Mouse (Mus musculus): Measurements from ENCODE around the gene Cux1. TPM values are rescaled to one million over a fixed set of nuclear protein-coding genes. Genes with fewer than 3 reads are reported as not detected.

The Cux1 gene
- polyA plus RNA-seq, 1 experiment from 2014 or later, result 79.8 TPM

DNA sequence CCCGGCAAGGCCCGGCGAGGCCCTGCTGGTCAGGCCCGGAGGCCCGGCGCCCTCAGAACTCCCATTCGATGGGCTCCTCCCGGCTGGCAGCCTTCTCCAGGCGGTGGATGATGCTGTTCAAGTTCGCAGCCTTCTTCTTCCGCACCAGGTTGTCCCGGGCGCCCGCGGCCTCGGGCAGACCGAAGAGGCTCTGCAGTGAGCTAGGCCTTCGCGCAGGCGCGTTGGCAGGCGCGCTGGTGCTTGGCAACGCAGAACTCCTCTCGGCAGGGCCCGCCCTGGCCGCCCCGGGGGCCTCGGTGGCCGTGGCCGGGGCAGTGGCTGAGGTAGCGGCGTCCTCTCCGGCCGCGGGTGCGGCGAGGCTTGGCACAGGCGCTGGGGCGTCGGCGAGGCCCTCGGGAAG lies 292.6 kb downstream of the Cux1 start:
- H3K9ac ChIP-seq, result 0 out of 2 replicates have a peak overlapping the region, but pooled peaks have one; percentile 27
- H3K27me3 ChIP-seq, result no peaks in the 10 kb centered on the region
- H3K4me2 ChIP-seq (replicated peaks), result no peak overlapping the region
- no peaks in the 10 kb centered on the region for H3K9me3 ChIP-seq
- no peak overlapping the region for H3K4me3 ChIP-seq
- H3K4me1 ChIP-seq, result no peaks in the 10 kb centered on the region
- WGBS, result 89% methylated on average over 43 of the region's 43 CpGs
- H3K36me3 ChIP-seq, result peaks cover 63% of the 10 kb centered on the region
- H3K27ac ChIP-seq, result 0 out of 2 replicates have a peak overlapping the region, but pooled peaks have one; percentile 1
- no peak for ATAC-seq (ENCODE audit: insufficient number of reproducible peaks, insufficient read depth, low FRiP score, low TSS enrichment)

DNA sequence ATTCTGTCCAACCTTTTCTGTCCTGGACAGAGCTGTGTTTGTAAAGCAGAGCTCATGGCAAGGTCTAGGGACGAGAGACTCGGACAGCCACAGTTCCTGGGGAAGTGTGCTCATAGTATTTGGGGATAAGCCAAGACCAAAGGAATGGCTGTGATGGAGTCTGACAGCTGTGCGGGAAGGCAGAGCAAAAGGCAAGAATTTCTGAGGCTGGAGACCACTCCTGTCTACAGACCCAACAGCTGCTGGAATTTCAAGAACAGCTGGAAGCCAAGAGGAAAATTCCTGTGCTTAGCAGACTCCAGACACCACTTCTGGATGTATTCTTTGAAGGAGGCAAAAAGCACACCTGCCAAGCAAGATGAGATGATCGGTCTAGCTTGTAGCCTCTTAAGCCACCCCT lies 297.4 kb downstream of the Cux1 start:
- Histone ChIP-seq H3K9me3 (no peaks in the 10 kb centered on the region), H3K27me3 (no peaks in the 10 kb centered on the region), H3K4me2 (replicated peaks) (no peak overlapping the region), H3K9ac (no peak overlapping the region), H3K4me3 (no peak overlapping the region), H3K27ac (peak overlapping the region; percentile 37; the same call in 1 of the 2 replicates), H3K36me3 (peaks cover 20% of the 10 kb centered on the region), H3K4me1 (no peaks in the 10 kb centered on the region)
- ATAC-seq (ENCODE audit: insufficient number of reproducible peaks, insufficient read depth, low FRiP score, low TSS enrichment), result peak; percentile 41; the same call in 1 of the 2 replicates
- WGBS, result 74% methylated on average over 4 of the region's 4 CpGs

DNA sequence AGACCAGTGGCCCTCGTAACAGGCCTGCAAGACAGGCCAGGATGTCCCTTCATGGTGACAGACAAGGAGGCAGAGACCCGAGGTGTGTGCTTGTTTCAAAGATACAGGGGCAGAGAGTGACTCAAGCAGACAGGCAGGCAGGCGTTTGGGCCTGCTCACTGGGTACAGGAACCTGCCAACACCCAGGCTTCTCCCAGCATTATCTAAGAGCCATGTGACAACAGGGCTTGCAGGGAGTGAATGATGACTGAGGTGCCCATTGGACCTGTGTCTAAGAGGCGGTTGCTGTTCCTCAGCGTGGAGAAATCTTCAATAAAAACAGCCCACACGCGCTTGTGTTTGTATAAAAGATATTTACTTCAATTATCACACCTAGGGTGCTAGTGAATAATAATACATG lies 301.2 kb downstream of the Cux1 start:
- H3K4me2 ChIP-seq (replicated peaks), result no peak overlapping the region
- H3K27me3 ChIP-seq, result no peaks in the 10 kb centered on the region
- H3K4me3 ChIP-seq, result no peak overlapping the region
- H3K27ac ChIP-seq, result no peak overlapping the region
- ATAC-seq (ENCODE audit: insufficient number of reproducible peaks, insufficient read depth, low FRiP score, low TSS enrichment), result no peak
- no peaks in the 10 kb centered on the region for H3K9me3 ChIP-seq
- H3K9ac ChIP-seq, result no peak overlapping the region
- H3K36me3 ChIP-seq, result no peaks in the 10 kb centered on the region
- H3K4me1 ChIP-seq, result no peaks in the 10 kb centered on the region
- WGBS, result 79% methylated on average over 7 of the region's 7 CpGs

DNA sequence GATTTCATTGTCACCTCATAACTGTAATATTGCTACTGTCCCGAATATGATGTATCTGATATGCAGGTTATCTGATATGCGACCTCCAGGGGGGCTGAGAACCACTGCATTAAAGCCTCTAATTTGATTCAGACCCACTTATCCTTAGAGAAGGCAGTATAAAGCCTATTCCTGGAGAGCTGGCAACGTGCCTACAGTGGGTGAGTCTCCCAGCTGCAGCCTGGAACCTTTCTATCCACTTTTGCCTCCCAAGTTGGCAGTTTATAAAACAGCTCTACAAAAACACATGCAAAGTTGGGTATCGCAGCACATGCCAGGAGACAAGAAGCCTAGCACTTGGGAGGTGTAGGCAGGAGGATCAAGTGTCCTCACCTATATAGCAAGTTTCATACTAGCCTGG lies 303.9 kb downstream of the Cux1 start:
- H3K36me3 ChIP-seq, result no peaks in the 10 kb centered on the region
- no peak overlapping the region for H3K4me2 ChIP-seq (replicated peaks)
- H3K4me1 ChIP-seq, result no peaks in the 10 kb centered on the region
- ATAC-seq (ENCODE audit: insufficient number of reproducible peaks, insufficient read depth, low FRiP score, low TSS enrichment), result no peak
- H3K27ac ChIP-seq, result no peak overlapping the region
- H3K9ac ChIP-seq, result no peak overlapping the region
- H3K27me3 ChIP-seq, result no peaks in the 10 kb centered on the region
- H3K4me3 ChIP-seq, result no peak overlapping the region
- WGBS, result 76% methylated on average over 4 of the region's 4 CpGs
- no peaks in the 10 kb centered on the region for H3K9me3 ChIP-seq

DNA sequence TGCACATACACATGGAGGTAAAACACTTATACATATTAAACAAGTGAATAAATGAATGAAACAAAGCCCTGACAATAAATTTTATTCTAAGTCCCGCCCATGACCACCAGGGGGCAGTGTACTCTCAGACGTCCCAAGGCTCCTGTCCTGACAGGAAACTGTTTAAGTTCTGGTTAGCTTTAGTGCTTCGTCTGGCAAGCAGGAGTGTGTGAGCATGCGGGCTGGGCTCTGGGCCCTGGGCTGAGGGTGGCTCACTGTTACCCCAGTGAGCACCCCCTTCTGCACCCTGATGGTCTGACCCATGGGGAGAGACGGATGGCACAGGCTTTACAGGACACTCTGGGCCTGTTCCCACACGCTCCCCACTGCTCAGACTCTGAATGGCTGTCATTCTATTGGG lies 308.4 kb downstream of the Cux1 start:
- Histone ChIP-seq H3K4me1 (no peaks in the 10 kb centered on the region), H3K27ac (no peak overlapping the region), H3K36me3 (0 out of 2 replicates have a peak, but pooled peaks cover 3% of the 10 kb centered on the region), H3K9ac (no peak overlapping the region), H3K9me3 (no peaks in the 10 kb centered on the region), H3K27me3 (no peaks in the 10 kb centered on the region), H3K4me2 (replicated peaks) (no peak overlapping the region), H3K4me3 (no peak overlapping the region)
- no peak for ATAC-seq (ENCODE audit: insufficient number of reproducible peaks, insufficient read depth, low FRiP score, low TSS enrichment)
- 33% methylated on average over 6 of the region's 6 CpGs for WGBS

DNA sequence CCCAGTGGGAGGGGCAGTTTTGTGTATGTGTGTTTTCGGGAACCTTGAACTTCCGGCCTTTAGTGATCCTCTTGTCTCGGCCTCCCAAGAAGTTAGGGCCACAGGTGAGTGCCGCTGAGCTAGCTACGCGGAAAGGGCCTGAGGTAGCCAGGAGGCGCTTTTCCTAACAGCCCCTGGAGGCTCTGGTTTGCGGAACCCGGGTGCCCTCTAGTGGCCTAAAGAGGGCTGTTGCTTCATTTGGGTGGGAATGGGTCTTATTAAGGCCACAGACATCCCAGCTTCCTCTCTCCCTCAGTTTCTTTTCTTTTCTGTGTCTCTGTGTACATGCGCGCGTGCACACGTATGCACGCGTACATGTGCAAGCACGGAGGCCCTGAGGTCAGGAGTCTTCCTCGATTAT lies 314.4 kb downstream of the Cux1 start:
- H3K4me3 ChIP-seq, result no peak overlapping the region
- no peaks in the 10 kb centered on the region for H3K4me1 ChIP-seq
- WGBS, result 7% methylated on average over 17 of the region's 17 CpGs
- no peak overlapping the region for H3K27ac ChIP-seq
- H3K27me3 ChIP-seq, result no peaks in the 10 kb centered on the region
- H3K9me3 ChIP-seq, result no peaks in the 10 kb centered on the region
- H3K4me2 ChIP-seq (replicated peaks), result no peak overlapping the region
- no peak for ATAC-seq (ENCODE audit: insufficient number of reproducible peaks, insufficient read depth, low FRiP score, low TSS enrichment)
- H3K9ac ChIP-seq, result no peak overlapping the region
- H3K36me3 ChIP-seq, result peaks cover 10% of the 10 kb centered on the region; the same call in 1 of the 2 replicates

DNA sequence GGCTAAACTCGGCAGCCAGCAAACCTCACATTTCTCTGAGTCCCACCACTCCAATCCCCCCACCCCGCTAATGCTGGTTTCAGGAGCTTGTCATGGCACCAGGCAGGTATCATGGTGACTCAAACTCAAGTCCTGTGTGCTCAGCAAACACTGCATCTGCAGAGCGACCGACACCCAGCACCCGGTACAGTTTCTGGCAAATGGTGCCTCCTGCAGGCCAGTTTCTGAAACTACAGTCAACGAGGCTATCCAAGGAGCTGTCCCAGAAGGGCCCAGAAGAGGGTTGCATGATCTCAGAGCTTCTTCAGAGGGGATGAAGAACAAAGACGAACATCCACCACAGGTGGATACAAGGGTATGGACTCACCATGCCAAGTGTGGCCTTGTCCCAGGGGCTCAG lies 316.3 kb downstream of the Cux1 start:
- no peak for ATAC-seq (ENCODE audit: insufficient number of reproducible peaks, insufficient read depth, low FRiP score, low TSS enrichment)
- H3K9me3 ChIP-seq, result no peaks in the 10 kb centered on the region
- no peak overlapping the region for H3K4me2 ChIP-seq (replicated peaks)
- H3K36me3 ChIP-seq, result peaks cover 6% of the 10 kb centered on the region; the same call in 1 of the 2 replicates
- H3K27ac ChIP-seq, result no peak overlapping the region
- WGBS, result 43% methylated on average over 7 of the region's 7 CpGs
- H3K4me3 ChIP-seq, result no peak overlapping the region
- H3K27me3 ChIP-seq, result no peaks in the 10 kb centered on the region
- no peak overlapping the region for H3K9ac ChIP-seq
- no peaks in the 10 kb centered on the region for H3K4me1 ChIP-seq

DNA sequence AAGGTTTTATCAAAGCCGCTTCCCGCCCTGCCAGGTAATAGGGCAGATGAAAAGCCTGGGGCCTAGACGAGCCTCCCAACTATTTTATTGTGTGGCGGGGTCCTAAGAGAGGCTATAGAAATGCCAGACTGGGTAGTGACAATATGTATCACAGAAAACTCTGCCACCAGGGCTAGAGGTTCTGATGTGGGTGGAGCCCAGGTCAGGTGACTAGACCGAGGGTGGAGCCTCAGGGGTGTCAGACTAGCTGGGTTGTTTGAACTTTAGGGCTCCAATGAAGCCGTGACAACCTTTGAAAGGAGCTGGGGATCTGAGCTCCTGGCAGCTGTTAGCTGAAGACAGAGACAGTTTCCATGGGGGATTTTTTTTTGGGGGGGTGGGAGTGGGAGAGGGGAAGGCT lies 318.8 kb downstream of the Cux1 start:
- WGBS, result 66% methylated on average over 6 of the region's 6 CpGs

DNA sequence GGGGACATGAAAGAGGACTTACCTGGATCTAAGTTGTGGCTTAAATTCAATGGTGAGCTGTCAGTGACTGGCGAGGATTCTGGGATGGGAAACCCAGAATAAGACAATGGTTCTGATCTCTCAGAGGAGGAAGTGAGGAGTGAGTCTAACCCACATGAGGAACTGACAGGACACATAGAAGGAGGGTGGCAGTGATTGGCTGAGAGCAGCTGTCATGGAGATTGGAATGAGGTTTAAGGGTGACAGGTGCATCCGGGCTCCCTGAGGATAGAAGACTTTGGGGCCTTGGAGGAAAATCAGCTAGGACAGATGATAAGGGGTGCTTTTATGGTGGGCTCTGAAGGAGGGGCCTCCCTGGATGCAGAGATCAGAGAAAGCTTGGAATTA lies 320.8 kb downstream of the Cux1 start, which contains the start of gene Sh2b2:
TSS of gene Sh2b2 (minus strand) at position 105 of the 387 bp plus-strand sequence.
- WGBS, result 86% methylated on average over 2 of the region's 2 CpGs
- no peak within 1 kb of the TSS; the same call in 1 of the 2 replicates for H3K27ac ChIP-seq
- H3K4me1 ChIP-seq, result peaks cover 15% of the 10 kb centered on the region
- peak within 1 kb of the TSS; percentile 83 for H3K4me3 ChIP-seq
- ATAC-seq (ENCODE audit: insufficient number of reproducible peaks, insufficient read depth, low FRiP score, low TSS enrichment), result no peak
- H3K4me2 ChIP-seq (replicated peaks), result peak within 1 kb of the TSS; percentile 88
- no peaks in the 10 kb centered on the region for H3K9me3 ChIP-seq
- no peaks in the 10 kb centered on the region for H3K36me3 ChIP-seq
- no peaks in the 10 kb centered on the region for H3K27me3 ChIP-seq
- H3K9ac ChIP-seq, result peak within 1 kb of the TSS; percentile 59; the same call in 1 of the 2 replicates

More for the DNA sequence above, 318.8 kb downstream of the Cux1 start:
- no peak overlapping the region for H3K4me2 ChIP-seq (replicated peaks)
- no peaks in the 10 kb centered on the region for H3K9me3 ChIP-seq
- no peak overlapping the region; the same call in 1 of the 2 replicates for H3K27ac ChIP-seq
- ATAC-seq (ENCODE audit: insufficient number of reproducible peaks, insufficient read depth, low FRiP score, low TSS enrichment), result no peak
- H3K27me3 ChIP-seq, result no peaks in the 10 kb centered on the region
- peaks cover 3% of the 10 kb centered on the region; the same call in 1 of the 2 replicates for H3K36me3 ChIP-seq
- peaks cover 10% of the 10 kb centered on the region for H3K4me1 ChIP-seq
- H3K9ac ChIP-seq, result no peak overlapping the region
- no peak overlapping the region for H3K4me3 ChIP-seq

DNA sequence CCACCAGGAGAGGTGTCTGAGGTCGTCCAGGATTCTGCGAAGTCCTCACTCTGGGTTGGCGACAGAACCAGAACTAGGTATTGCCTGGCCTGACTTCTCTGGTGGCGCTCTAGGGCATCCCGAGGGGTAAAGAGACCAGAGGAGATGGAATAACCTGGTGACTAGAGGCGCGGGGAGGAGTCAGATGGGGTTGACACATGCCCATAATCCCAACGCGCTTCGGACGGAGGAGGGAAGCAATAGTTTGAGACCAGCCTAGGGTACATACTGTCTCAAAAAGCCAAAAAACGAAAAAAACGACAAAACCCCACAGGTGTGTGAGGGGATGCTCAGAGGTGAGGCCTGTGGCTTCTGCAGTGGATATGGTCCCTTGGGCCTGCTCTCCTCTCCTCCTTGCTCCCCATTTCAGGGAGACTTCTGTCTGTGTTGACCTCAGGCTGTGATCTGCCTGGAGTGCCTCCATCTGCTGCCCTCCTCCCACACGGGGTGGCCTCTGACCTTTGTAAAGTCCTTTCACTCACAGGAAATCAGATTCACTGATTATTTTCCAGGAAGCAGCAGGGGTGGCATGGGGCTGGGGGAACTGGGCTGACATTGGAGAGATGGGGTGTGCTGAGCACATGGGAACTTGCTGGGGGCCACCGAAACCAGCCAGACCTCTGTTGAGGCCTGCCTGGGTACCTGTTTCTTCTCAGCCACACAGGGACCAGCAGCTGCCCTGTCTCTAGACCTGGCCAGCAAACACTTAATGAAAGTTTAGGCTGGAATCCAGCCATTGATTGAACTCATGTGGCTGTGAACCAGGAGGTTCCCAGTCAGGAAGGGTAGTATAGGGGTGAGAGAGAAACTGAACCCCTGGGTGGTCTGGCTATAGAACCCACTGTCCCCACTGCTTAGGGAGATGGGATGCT lies 321.5 kb downstream of the Cux1 start:
- ATAC-seq (ENCODE audit: insufficient number of reproducible peaks, insufficient read depth, low FRiP score, low TSS enrichment), result no peak
- H3K4me1 ChIP-seq, result peaks cover 15% of the 10 kb centered on the region
- H3K9me3 ChIP-seq, result no peaks in the 10 kb centered on the region
- no peaks in the 10 kb centered on the region for H3K27me3 ChIP-seq
- H3K9ac ChIP-seq, result peak overlapping the region; percentile 59; the same call in 1 of the 2 replicates
- peak overlapping the region; percentile 88 for H3K4me2 ChIP-seq (replicated peaks)
- H3K4me3 ChIP-seq, result peak overlapping the region; percentile 83
- H3K36me3 ChIP-seq, result no peaks in the 10 kb centered on the region
- H3K27ac ChIP-seq, result no peak overlapping the region; the same call in 1 of the 2 replicates
- 11% methylated on average over 15 of the region's 15 CpGs for WGBS

DNA sequence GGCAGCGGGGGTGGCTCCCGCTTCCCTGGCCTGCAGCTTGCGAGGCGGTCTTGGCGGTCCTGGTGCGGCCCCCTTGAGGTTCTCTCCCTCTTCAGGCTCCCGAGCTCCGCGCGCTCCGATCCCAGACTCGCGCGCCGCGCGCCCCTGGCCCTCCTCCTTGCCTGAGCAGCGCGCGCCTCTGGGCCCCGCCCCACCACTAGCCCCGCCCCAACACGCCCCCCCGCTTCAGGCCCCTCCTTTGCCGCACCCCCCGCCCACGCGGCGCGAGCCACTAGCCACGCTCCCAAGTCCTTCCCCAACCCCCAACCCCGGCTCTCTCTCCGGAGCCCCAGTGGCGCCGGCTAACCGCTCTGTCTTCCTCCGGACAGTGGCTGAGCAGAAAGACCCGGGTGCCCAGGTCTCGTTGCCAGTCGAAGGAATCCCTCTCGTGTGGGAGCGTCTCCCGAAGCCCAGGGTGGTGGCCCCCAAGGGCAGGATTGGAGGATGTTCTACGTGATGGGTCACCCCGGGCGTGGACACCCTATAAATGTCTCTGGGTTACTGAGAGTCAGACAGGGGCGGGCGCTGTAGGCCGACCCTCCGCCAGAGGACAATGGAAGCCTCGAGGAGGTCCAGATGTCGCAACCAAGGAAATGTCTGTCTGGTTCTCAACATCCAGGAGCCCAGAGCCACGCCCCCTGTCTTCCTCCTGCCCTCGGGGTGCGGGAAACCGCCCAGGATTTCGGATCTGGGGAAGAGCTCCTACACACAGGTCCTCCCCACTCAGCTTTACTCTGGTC lies 322.3 kb downstream of the Cux1 start:
- Histone ChIP-seq H3K4me3 (peak overlapping the region; percentile 83), H3K9ac (peak overlapping the region; percentile 82), H3K27ac (peak overlapping the region; percentile 80), H3K9me3 (no peaks in the 10 kb centered on the region), H3K36me3 (no peaks in the 10 kb centered on the region), H3K4me2 (replicated peaks) (peak overlapping the region; percentile 88), H3K27me3 (no peaks in the 10 kb centered on the region), H3K4me1 (peaks cover 20% of the 10 kb centered on the region)
- peak; percentile 67 for ATAC-seq (ENCODE audit: insufficient number of reproducible peaks, insufficient read depth, low FRiP score, low TSS enrichment)
- under 1% methylated on average over 46 of the region's 57 CpGs for WGBS
